Comparison of ENCODE assay signal across 8 mouse cellular contexts in genomic region chr6:82652521-82653168, GRCm38 (mm10). TPM values are rescaled to one million over a fixed set of nuclear protein-coding genes. Genes with fewer than 3 reads are reported as not detected.
DNase-seq lines count a peak whose midpoint lies in the region; ATAC-seq and TF ChIP-seq lines count a peak whose summit lies in the region.

No protein-coding gene starts in this region.

- peak overlapping the region; percentile 83 for H3K27ac ChIP-seq in bone marrow macrophage, adult 2 months (ENCODE audit: insufficient read depth, low read depth, low read length)
- peak overlapping the region; percentile 71 for H3K27ac ChIP-seq in embryonic fibroblast, embryonic 13.5 days (ENCODE audit: insufficient read depth, low read length)
- H3K27ac ChIP-seq in heart, embryonic 11.5 days (ENCODE audit: low read depth, low read length) = peak overlapping the region; percentile 92
- peak overlapping the region; percentile 95 for H3K27ac ChIP-seq in kidney, embryonic 16.5 days (ENCODE audit: low read length)
- H3K27ac ChIP-seq in liver, adult 2 months (replicated peaks; ENCODE audit: insufficient read depth, low read depth, low read length) = peak overlapping the region; percentile 77

- no peak overlapping the region for H3ac ChIP-seq in myocyte (ENCODE audit: control insufficient read depth, insufficient read length)

- peak overlapping the region; percentile 88 for H3K9ac ChIP-seq in heart, embryonic 11.5 days (ENCODE audit: low read depth, low read length)
- peak overlapping the region; percentile 85 for H3K9ac ChIP-seq in kidney, embryonic 16.5 days (replicated peaks; ENCODE audit: low read length)
- H3K9ac ChIP-seq in liver, adult 2 months (ENCODE audit: low read depth, low read length) = peak overlapping the region; percentile 78

- ATAC-seq in heart, embryonic 11.5 days (replicated peaks; ENCODE audit: insufficient number of reproducible peaks, low FRiP score, low TSS enrichment) = peak; percentile 98
- ATAC-seq in kidney, embryonic 16.5 days (ENCODE audit: low FRiP score, low TSS enrichment) = peak; percentile 99

- DNase-seq in A20 (ENCODE audit: low read depth, low spot score) = peak; percentile 92
- peak; percentile 81 for DNase-seq in liver, adult 2 months (ENCODE audit: extremely low read depth, low read depth, low spot score)
- DNase-seq in splenic B cell, adult 2 months (ENCODE audit: low read depth, low spot score) = peak; percentile 97

- no peaks in the 10 kb centered on the region for H3K27me3 ChIP-seq in heart, embryonic 11.5 days (ENCODE audit: control insufficient read depth, insufficient read depth, low read length)
- H3K27me3 ChIP-seq in kidney, embryonic 16.5 days (ENCODE audit: insufficient read depth, low read length) = no peaks in the 10 kb centered on the region
- H3K27me3 ChIP-seq in liver, adult 2 months (ENCODE audit: control insufficient read depth, insufficient read depth, low read length) = no peaks in the 10 kb centered on the region
- no peaks in the 10 kb centered on the region for H3K27me3 ChIP-seq in myocyte (ENCODE audit: control insufficient read depth, insufficient read depth, insufficient read length)
- no peaks in the 10 kb centered on the region for H3K27me3 ChIP-seq in splenic B cell, adult 2 months (ENCODE audit: control insufficient read depth, insufficient read depth, low read length, poor library complexity, severe bottlenecking)

- TF ChIP-seq CTCF in bone marrow macrophage, adult 2 months (IDR thresholded peaks at IDR 0.05; ENCODE audit: low read depth, low read length) = no peak
- TF ChIP-seq CTCF in embryonic fibroblast, embryonic 13.5 days (IDR thresholded peaks at IDR 0.05; ENCODE audit: borderline replicate concordance, insufficient read depth, low read length) = no peak
- no peak for TF ChIP-seq CTCF in liver, adult 2 months (IDR thresholded peaks at IDR 0.05; ENCODE audit: low read depth, low read length)

- peak overlapping the region; percentile 79 for H3K4me2 ChIP-seq in heart, embryonic 11.5 days
- H3K4me2 ChIP-seq in kidney, embryonic 16.5 days (replicated peaks; ENCODE audit: low read depth, low read length) = peak overlapping the region; percentile 69
- H3K4me2 ChIP-seq in myocyte (ENCODE audit: low read depth) = peak overlapping the region; percentile 84

- peak overlapping the region; percentile 88 for H3K4me3 ChIP-seq in bone marrow macrophage, adult 2 months (ENCODE audit: insufficient read depth, low read length)
- H3K4me3 ChIP-seq in embryonic fibroblast, embryonic 13.5 days (ENCODE audit: insufficient read depth, low read length) = peak overlapping the region; percentile 59
- peak overlapping the region; percentile 65 for H3K4me3 ChIP-seq in heart, embryonic 11.5 days (ENCODE audit: low read depth, low read length)
- peak overlapping the region; percentile 68 for H3K4me3 ChIP-seq in kidney, embryonic 16.5 days (ENCODE audit: low read length)
- H3K4me3 ChIP-seq in liver, adult 2 months (ENCODE audit: insufficient read depth, low read depth, low read length) = peak overlapping the region; percentile 65
- peak overlapping the region; percentile 38 for H3K4me3 ChIP-seq in myocyte

- under 1% methylated on average over 67 of the region's 67 CpGs for WGBS in heart, embryonic 11.5 days (ENCODE audit: insufficient replicate concordance)
- under 1% methylated on average over 67 of the region's 67 CpGs for WGBS in kidney, embryonic 16.5 days
- WGBS in liver, adult 2 months = under 1% methylated on average over 67 of the region's 67 CpGs

- TF ChIP-seq POLR2A in bone marrow macrophage, adult 2 months (IDR thresholded peaks at IDR 0.05; ENCODE audit: borderline replicate concordance, low read depth, low read length) = peak; percentile 91; the same call in 1 of the 2 replicates
- peak; percentile 76 for TF ChIP-seq POLR2A in embryonic fibroblast, embryonic 13.5 days (IDR thresholded peaks at IDR 0.05; ENCODE audit: low read depth, low read length)
- TF ChIP-seq POLR2A in liver, adult 2 months (IDR thresholded peaks at IDR 0.05; ENCODE audit: extremely low read depth, insufficient read depth, low read length) = peak; percentile 67; the same call in 1 of the 2 replicates
- TF ChIP-seq POLR2A in myocyte (IDR thresholded peaks at IDR 0.05; ENCODE audit: insufficient read length, low read depth) = peak; percentile 92

- 0 out of 2 replicates have a peak, but pooled peaks cover 5% of the 10 kb centered on the region for H3K36me3 ChIP-seq in heart, embryonic 11.5 days (ENCODE audit: control insufficient read depth, insufficient read depth, low read length)
- peaks cover 15% of the 10 kb centered on the region; the same call in 1 of the 2 replicates for H3K36me3 ChIP-seq in kidney, embryonic 16.5 days (ENCODE audit: insufficient read depth, low read length)
- peaks cover 2% of the 10 kb centered on the region for H3K36me3 ChIP-seq in liver, adult 2 months (ENCODE audit: control insufficient read depth, insufficient read depth, low read length)
- H3K36me3 ChIP-seq in myocyte (ENCODE audit: control insufficient read depth, insufficient read depth) = peaks cover 8% of the 10 kb centered on the region
- H3K36me3 ChIP-seq in splenic B cell, adult 2 months (ENCODE audit: control insufficient read depth, insufficient read depth, low read length, poor library complexity, severe bottlenecking) = peaks cover 6% of the 10 kb centered on the region

- H3K79me2 ChIP-seq in liver, adult 2 months (ENCODE audit: control insufficient read depth, insufficient read depth, low read length) = no peaks in the 10 kb centered on the region
- no peaks in the 10 kb centered on the region for H3K79me2 ChIP-seq in myocyte (ENCODE audit: control insufficient read depth, insufficient read depth)

- no peaks in the 10 kb centered on the region for H3K9me3 ChIP-seq in heart, embryonic 11.5 days (replicated peaks; ENCODE audit: control insufficient read depth, low read length)
- no peaks in the 10 kb centered on the region for H3K9me3 ChIP-seq in kidney, embryonic 16.5 days (ENCODE audit: low read length)

- H3K4me1 ChIP-seq in bone marrow macrophage, adult 2 months (ENCODE audit: control insufficient read depth, insufficient read depth, low read length) = peaks cover 9% of the 10 kb centered on the region; the same call in 1 of the 2 replicates
- no peaks in the 10 kb centered on the region for H3K4me1 ChIP-seq in embryonic fibroblast, embryonic 13.5 days (ENCODE audit: control insufficient read depth, insufficient read depth, low read length)
- H3K4me1 ChIP-seq in heart, embryonic 11.5 days (ENCODE audit: control insufficient read depth, insufficient read depth, low read length) = no peaks in the 10 kb centered on the region; the same call in 1 of the 2 replicates
- H3K4me1 ChIP-seq in kidney, embryonic 16.5 days (ENCODE audit: insufficient read depth, low read length) = peaks cover 12% of the 10 kb centered on the region; the same call in 1 of the 2 replicates
- H3K4me1 ChIP-seq in liver, adult 2 months (ENCODE audit: control insufficient read depth, insufficient read depth, low read length) = no peaks in the 10 kb centered on the region; the same call in 1 of the 2 replicates

TF ChIP-seq in myocyte, 11 proteins besides CTCF, POLR2A, EP300 and RAD21:
- TF ChIP-seq USF1 (IDR thresholded peaks at IDR 0.05; ENCODE audit: low read depth) (no peak), REST (IDR thresholded peaks at IDR 0.05; ENCODE audit: insufficient read depth, insufficient read length) (no peak), TCF12 (IDR thresholded peaks at IDR 0.05; ENCODE audit: insufficient read depth, poor library complexity, severe bottlenecking) (no peak), TCF3 (IDR thresholded peaks at IDR 0.05; ENCODE audit: insufficient read length, low read depth) (no peak), POLR2AphosphoS2 (IDR thresholded peaks at IDR 0.05; ENCODE audit: insufficient read length, low read depth) (peak; percentile 79), CEBPB (IDR thresholded peaks at IDR 0.05; ENCODE audit: insufficient read depth, poor library complexity, severe bottlenecking) (no peak), MYOD1 (IDR thresholded peaks at IDR 0.05; ENCODE audit: control insufficient read depth in 1 of 3, insufficient read length in 2 of 3, low read depth in 2 of 3) (no peak), MYOG (IDR thresholded peaks at IDR 0.05; ENCODE audit: control insufficient read depth in 1 of 3, insufficient read depth in 1 of 3, insufficient read length in 2 of 3, low read depth in 2 of 3) (no peak), SRF (IDR thresholded peaks at IDR 0.05; ENCODE audit: control insufficient read depth, insufficient read length, low read depth) (peak; percentile 57), MAX (IDR thresholded peaks at IDR 0.05; ENCODE audit: low read depth) (no peak), E2F4 (IDR thresholded peaks at IDR 0.05; ENCODE audit: insufficient read depth) (peak; percentile 61)

RNA-seq across cellular contexts. Expression of gene Pole4, which starts 52.5 kb away (rescaled TPM):
- 34.8 and 43.4 TPM in 2 replicates for polyA plus RNA-seq in bone marrow macrophage, adult 2 months (2012; ENCODE audit: insufficient read depth, insufficient read length, missing spikeins)
- 54.9 and 75.0 TPM in 2 replicates for polyA plus RNA-seq in embryonic fibroblast, embryonic 13.5 days (2011; ENCODE audit: insufficient read length, low read depth, missing spikeins)
- polyA plus RNA-seq in heart, embryonic 11.5 days (2014; fragmentation: Nextera tagmentation; extraction: Ambion mirVana) = 111 and 122 TPM in 2 replicates
- polyA plus RNA-seq in kidney, embryonic 16.5 days (2015; fragmentation: Nextera tagmentation; extraction: Ambion mirVana) = 103 TPM in 2 replicates
- total RNA-seq in liver, adult 2 months (2014; rRNA removed) = 23.7 and 24.8 TPM in 2 replicates
- polyA plus RNA-seq in liver, adult 2 months (2012; rRNA removed) = 12.2 and 21.5 TPM in 2 replicates
- 43.8 TPM for polyA plus RNA-seq in myocyte (2012; fragmentation: generic; extraction: Trizol)

Comparison
In these comparisons a context has a peak if more than half of its experiments do, and no peak if none do; other contexts are left out.
1. Peak in every context shown above with its lines: DNase-seq, ATAC-seq, H3K4me3 ChIP-seq and H3K27ac ChIP-seq.
2. H3K4me3 ChIP-seq: peak in every context shown above with its lines; median percentile 88 in bone marrow macrophage, adult 2 months; 68 in kidney, embryonic 16.5 days; 65 in heart, embryonic 11.5 days; 65 in liver, adult 2 months; 59 in embryonic fibroblast, embryonic 13.5 days; 38 in myocyte.